ENCODE assay signal across 11 mouse cellular contexts in the genomic region with DNA sequence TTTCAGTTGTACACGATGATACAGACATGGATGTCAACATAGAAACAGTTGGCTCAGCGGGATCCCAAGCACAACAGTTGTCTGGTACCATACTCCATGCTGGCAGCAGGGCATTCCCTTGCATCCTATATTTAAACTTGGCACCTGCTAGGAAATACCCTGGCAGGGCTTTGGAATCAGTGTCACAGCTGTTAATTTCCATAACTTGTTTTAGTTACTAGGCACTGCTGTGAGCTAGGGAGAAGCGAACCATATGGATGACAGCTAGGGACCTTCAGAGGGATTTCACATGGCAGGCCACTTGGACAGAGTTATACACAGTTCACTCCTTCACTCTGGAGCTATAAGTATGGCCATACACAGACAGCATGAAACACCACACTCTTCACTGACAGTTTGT.
DNase-seq lines count a peak whose midpoint lies in the region; ATAC-seq and TF ChIP-seq lines count a peak whose summit lies in the region.
"Had no signal": no experiment of that assay in that cellular context is flagged by ENCODE, and none has a peak within 500 bp of the region (broad histone marks: within the 10 kb centered on the region; RNA-seq: fewer than 3 reads in every experiment).

No protein-coding gene starts in this region.

- no peak for DNase-seq in cerebellum, adult 11 months
- DNase-seq in layer of hippocampus, adult 2 months (ENCODE audit: low spot score in 2 of 2), result peak; percentile 14 to 42
- no peak for DNase-seq in layer of hippocampus, postnatal 25 days (ENCODE audit: extremely low spot score in 1 of 2, low spot score in 1 of 2)
- DNase-seq in frontal cortex, postnatal 36 days (ENCODE audit: low spot score in 2 of 2), result peak; percentile 38 to 77
- no peak for DNase-seq in spleen, postnatal 10 days (ENCODE audit: low spot score in 2 of 2)
- no peak for DNase-seq in adrenal gland, adult 2 months
- DNase-seq: heart, postnatal 14 days had no signal

- no peaks in the 10 kb centered on the region for H3K36me3 ChIP-seq in neural tube, embryonic 15.5 days
- H3K36me3 ChIP-seq: midbrain, embryonic 12.5 days had no signal

- H3K9ac ChIP-seq in neural tube, embryonic 15.5 days (replicated peaks), result no peak overlapping the region
- H3K9ac ChIP-seq: midbrain, embryonic 12.5 days had no signal

- no peaks in the 10 kb centered on the region for H3K4me1 ChIP-seq in neural tube, embryonic 15.5 days
- H3K4me1 ChIP-seq: midbrain, embryonic 12.5 days had no signal

- ATAC-seq in cerebellum, adult (ENCODE audit: insufficient number of reproducible peaks, low FRiP score, low TSS enrichment), result peak; percentile 31; the same call in 1 of the 2 replicates
- ATAC-seq in neural tube, embryonic 15.5 days (ENCODE audit: low FRiP score), result 0 out of 2 replicates have a peak, but pooled peaks have one; percentile 35

- no peak overlapping the region for H3K27ac ChIP-seq in layer of hippocampus, adult 2 months
- no peak overlapping the region for H3K27ac ChIP-seq in neural tube, embryonic 15.5 days (replicated peaks)
- H3K27ac ChIP-seq: midbrain, embryonic 12.5 days had no signal

- 64% methylated on average over 3 of the region's 3 CpGs for WGBS in neural tube, embryonic 15.5 days

- no peak overlapping the region for H3K4me2 ChIP-seq in neural tube, embryonic 15.5 days
- H3K4me2 ChIP-seq: midbrain, embryonic 12.5 days had no signal

- TF ChIP-seq CTCF in layer of hippocampus, adult 2 months (conservative IDR thresholded peaks at IDR 0.05), result no peak

- H3K27me3 ChIP-seq in neural tube, embryonic 15.5 days (replicated peaks), result no peaks in the 10 kb centered on the region
- H3K27me3 ChIP-seq: midbrain, embryonic 12.5 days had no signal

- no peak overlapping the region for H3K4me3 ChIP-seq in layer of hippocampus, adult 2 months
- no peak overlapping the region for H3K4me3 ChIP-seq in neural tube, embryonic 15.5 days (replicated peaks)
- H3K4me3 ChIP-seq: erythroblast, embryonic 14.5 days; midbrain, embryonic 12.5 days had no signal

- no peaks in the 10 kb centered on the region for H3K9me3 ChIP-seq in neural tube, embryonic 15.5 days (replicated peaks)
- H3K9me3 ChIP-seq: midbrain, embryonic 12.5 days had no signal

Comparison
In these comparisons a context has a peak if more than half of its experiments do, and no peak if none do; other contexts are left out.
1. DNase-seq: peak in layer of hippocampus, adult 2 months (2 of 2) and frontal cortex, postnatal 36 days (2 of 2); none in cerebellum, adult 11 months (single experiment), layer of hippocampus, postnatal 25 days (0 of 2), spleen, postnatal 10 days (0 of 2) and adrenal gland, adult 2 months (single experiment).